Mouse (Mus musculus) kidney, adult 2 months (tissue): ENCODE measurements around the gene Rbp1. TPM values are rescaled to one million over a fixed set of nuclear protein-coding genes. Genes with fewer than 3 reads are reported as not detected.

Experiments
- DNase-seq: peaks from one replicate; pipeline ENCODE4 v3.0.0; 2021
- H3K27ac ChIP-seq: fragments of 200-500 bp; 2 replicates; pipeline ENCODE4 v1.5.1; 2012; ENCODE audit warnings: low read depth, low read length, control low read depth, inconsistent platforms; ENCODE audit not compliant: insufficient read depth
- H3K27me3 ChIP-seq: fragments of 200-500 bp; replicated peaks from 2 replicates; pipeline ENCODE4 v1.6.1; 2012; ENCODE audit warnings: mild to moderate bottlenecking, moderate library complexity, low read length, inconsistent platforms; ENCODE audit not compliant: control insufficient read depth, insufficient read depth
- H3K36me3 ChIP-seq: fragments of 200-500 bp; 2 replicates; pipeline ENCODE4 v1.6.1; 2012; ENCODE audit warnings: mild to moderate bottlenecking, moderate library complexity, low read length, inconsistent platforms; ENCODE audit not compliant: control insufficient read depth, insufficient read depth
- H3K4me1 ChIP-seq: fragments of 200-500 bp; 2 replicates; pipeline ENCODE4 v1.6.1; 2011; ENCODE audit warnings: low read length; ENCODE audit not compliant: control insufficient read depth, insufficient read depth
- H3K4me3 ChIP-seq: fragments of 200-500 bp; 2 replicates; pipeline ENCODE4 v1.5.1; 2011; ENCODE audit warnings: mild to moderate bottlenecking, low read depth, low read length, control low read depth; ENCODE audit not compliant: insufficient read depth
- CTCF ChIP-seq: fragments of 200-500 bp; conservative IDR thresholded peaks from 2 replicates; pipeline ENCODE4 v1.5.1; 2011; ENCODE audit warnings: low read depth, mild to moderate bottlenecking, control low read depth, low read length, moderate library complexity, mixed read lengths; ENCODE audit not compliant: insufficient read depth, insufficient read length
- POLR2A ChIP-seq: fragments of 200-500 bp; IDR thresholded peaks from one replicate; pipeline ENCODE4 v1.6.1; 2011; ENCODE audit warnings: low read depth, low read length, control low read depth
- WGBS: fragments of 180-500 bp; shearing (Covaris S2); methylation state at CpG from one replicate; pipeline ENCODE4 v1.1.7; 2018; 5-methylcytosine and 5-hydroxymethylcytosine counted together
- polyA plus RNA-seq: library from polyadenylated mRNA; depleted of rRNA; stranded (reverse); fragments of >200 nt; gene quantifications from 2 replicates; pipeline ENCODE4 v1.2.3, GENCODE M21; 2012

Rbp1 gene
- polyA plus RNA-seq, 1 experiment, result 6.7 TPM

GRCm38 (mm10) chr9:98388633-98388965 is 34.2 kb upstream of the Rbp1 start:
- Histone ChIP-seq H3K27ac (no peak overlapping the region), H3K36me3 (no peaks in the 10 kb centered on the region), H3K4me1 (no peaks in the 10 kb centered on the region), H3K4me3 (no peak overlapping the region), H3K27me3 (no peaks in the 10 kb centered on the region)
- WGBS, result 83% methylated on average over 5 of the region's 5 CpGs
- no peak for DNase-seq
- TF ChIP-seq CTCF, result no peak

- no peaks in the 10 kb centered on the region for H3K4me1 ChIP-seq
- WGBS, result 73% methylated on average over 4 of the region's 4 CpGs
- no peak for DNase-seq
- H3K36me3 ChIP-seq, result no peaks in the 10 kb centered on the region
- no peaks in the 10 kb centered on the region for H3K27me3 ChIP-seq
- H3K27ac ChIP-seq, result no peak overlapping the region
- H3K4me3 ChIP-seq, result no peak overlapping the region
- TF ChIP-seq POLR2A (no peak), CTCF (no peak)
Measured at GRCm38 (mm10) chr9:98393496-98393895, 29.3 kb upstream of the Rbp1 start.

GRCm38 (mm10) chr9:98397211-98397610 is 25.6 kb upstream of the Rbp1 start:
- Histone ChIP-seq H3K4me1 (no peaks in the 10 kb centered on the region), H3K27ac (no peak overlapping the region), H3K4me3 (no peak overlapping the region), H3K36me3 (no peaks in the 10 kb centered on the region), H3K27me3 (no peaks in the 10 kb centered on the region)
- no peak for TF ChIP-seq CTCF
- no peak for TF ChIP-seq POLR2A
- DNase-seq, result no peak
- WGBS, result 82% methylated on average over 6 of the region's 6 CpGs

GRCm38 (mm10) chr9:98397866-98398265 is 24.9 kb upstream of the Rbp1 start:
- H3K4me1 ChIP-seq, result no peaks in the 10 kb centered on the region
- no peaks in the 10 kb centered on the region for H3K36me3 ChIP-seq
- TF ChIP-seq CTCF, result no peak
- no peak for TF ChIP-seq POLR2A
- no peaks in the 10 kb centered on the region for H3K27me3 ChIP-seq
- DNase-seq, result no peak
- no peak overlapping the region for H3K4me3 ChIP-seq
- whole genome bisulfite sequencing, result 82% methylated on average over 3 of the region's 3 CpGs
- no peak overlapping the region for H3K27ac ChIP-seq

GRCm38 (mm10) chr9:98400185-98400894 is 22.4 kb upstream of the Rbp1 start:
- WGBS, result 81% methylated on average over 13 of the region's 13 CpGs
- no peak overlapping the region for H3K4me3 ChIP-seq
- no peaks in the 10 kb centered on the region for H3K27me3 ChIP-seq
- no peaks in the 10 kb centered on the region for H3K4me1 ChIP-seq
- no peak overlapping the region for H3K27ac ChIP-seq
- H3K36me3 ChIP-seq, result no peaks in the 10 kb centered on the region
- DNase-seq, result no peak
- no peak for TF ChIP-seq POLR2A
- TF ChIP-seq CTCF, result no peak

- TF ChIP-seq POLR2A (no peak), CTCF (no peak)
- H3K4me3 ChIP-seq, result no peak overlapping the region
- H3K27ac ChIP-seq, result no peak overlapping the region
- no peaks in the 10 kb centered on the region for H3K27me3 ChIP-seq
- no peak for DNase-seq
- H3K4me1 ChIP-seq, result no peaks in the 10 kb centered on the region
- 76% methylated on average over 5 of the region's 5 CpGs for WGBS
- H3K36me3 ChIP-seq, result no peaks in the 10 kb centered on the region
Measured at GRCm38 (mm10) chr9:98401611-98402010, 21.1 kb upstream of the Rbp1 start.

GRCm38 (mm10) chr9:98407771-98408170 is 15.0 kb upstream of the Rbp1 start:
- DNase-seq, result no peak
- H3K27me3 ChIP-seq, result no peaks in the 10 kb centered on the region
- WGBS, result 86% methylated on average over 12 of the region's 12 CpGs
- no peaks in the 10 kb centered on the region for H3K36me3 ChIP-seq
- no peak overlapping the region for H3K27ac ChIP-seq
- no peak overlapping the region for H3K4me3 ChIP-seq
- no peak for TF ChIP-seq CTCF
- no peak for TF ChIP-seq POLR2A
- H3K4me1 ChIP-seq, result no peaks in the 10 kb centered on the region
